Mouse (Mus musculus) spleen, adult 2 months (tissue): Measurements from ENCODE around the gene D030056L22Rik.

Experiments used
- CTCF ChIP-seq: fragments of 200-500 bp; IDR thresholded peaks from 2 replicates; pipeline ENCODE4 v1.5.1; 2011; ENCODE audit warnings: mild to moderate bottlenecking, inconsistent platforms; ENCODE audit not compliant: insufficient read depth, insufficient read length, insufficient replicate concordance; ENCODE audit errors: extremely low read depth
- POLR2A ChIP-seq: fragments of 200-500 bp; IDR thresholded peaks from 2 replicates; pipeline ENCODE4 v1.6.1; 2011; ENCODE audit warnings: low read depth, low read length, inconsistent platforms

GRCm38 (mm10) chr19:18735901-18736300, 22.9 kb downstream of the D030056L22Rik start:
- no peak for TF ChIP-seq CTCF
- TF ChIP-seq POLR2A = no peak
